Mouse (Mus musculus): Measurements from ENCODE around the gene Ugt1a1. TPM values are rescaled to one million over a fixed set of nuclear protein-coding genes. Genes with fewer than 3 reads are reported as not detected.

Ugt1a1 gene
- not detected in 2 replicates for polyA plus RNA-seq (2012)

GRCm38 (mm10) chr1:88211812-88212211 is at the start of gene Ugt1a1:
Gene Ugt1a1 (plus strand): TSS chr1:88211959.

GRCm38 (mm10) chr1:88165711-88166110 is 46.0 kb upstream of the Ugt1a1 start, which contains the start of gene Ugt1a5:
Gene Ugt1a5 (plus strand): TSS chr1:88166012.

DNA sequence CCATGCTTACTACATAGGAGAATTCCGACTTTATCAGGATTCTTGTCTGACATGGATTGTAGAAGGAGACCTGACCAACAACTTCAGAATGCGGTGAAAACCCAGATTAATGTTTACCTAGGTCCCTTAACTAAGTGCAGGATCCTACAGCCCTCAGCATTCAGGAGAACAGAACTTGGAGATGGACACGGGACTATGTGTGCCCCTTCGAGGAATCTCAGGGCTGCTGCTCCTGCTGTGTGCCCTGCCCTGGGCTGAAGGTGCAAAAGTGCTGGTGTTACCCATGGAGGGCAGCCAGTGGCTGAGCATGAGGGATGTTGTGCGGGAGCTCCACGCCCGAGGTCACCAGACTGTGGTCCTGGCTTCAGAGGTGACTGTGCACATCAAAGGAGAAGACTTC is 11.3 kb upstream of the Ugt1a1 start, which contains the start of gene Ugt1a2:
Gene Ugt1a2, plus strand, starts transcription at position 146 of the 400 bp plus-strand sequence.

GRCm38 (mm10) chr1:88205294-88205922 is 6.4 kb upstream of the Ugt1a1 start, which contains the start of gene Dnajb3:
Gene Dnajb3 (minus strand): TSS chr1:88205782.

DNA sequence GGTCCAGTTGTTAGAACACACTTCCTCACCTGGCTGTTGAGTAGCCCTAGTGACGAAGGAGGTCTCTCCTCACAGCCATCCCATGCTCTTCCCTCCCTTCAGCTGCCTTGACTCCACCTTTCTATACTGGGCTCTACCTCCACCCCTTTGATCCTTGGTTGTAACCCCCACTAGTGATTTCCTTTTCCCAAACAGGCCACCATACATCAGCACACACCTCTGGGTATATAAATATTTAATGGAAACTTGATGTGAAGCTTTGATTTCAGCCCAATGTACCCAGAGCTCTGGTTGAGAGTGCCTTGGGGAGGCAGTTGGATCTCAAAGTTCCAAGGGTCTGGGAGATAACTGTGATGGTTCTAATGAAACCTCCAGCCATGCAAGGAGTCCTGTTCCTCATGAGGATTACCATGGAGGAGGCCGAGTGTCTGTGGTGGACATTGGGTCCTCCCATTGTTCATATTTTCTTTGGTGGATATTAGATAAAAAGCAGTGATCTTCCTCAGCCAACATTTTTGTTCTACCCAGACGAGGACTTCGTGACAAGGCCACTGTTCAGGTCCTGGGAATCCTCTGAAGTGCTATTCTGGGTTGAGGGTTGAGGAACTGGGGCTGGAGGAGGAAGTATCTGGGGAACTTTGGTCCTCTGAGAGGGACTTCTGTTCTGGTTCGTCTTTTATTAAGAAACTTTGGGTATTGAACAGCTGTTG is 15.1 kb downstream of the Ugt1a1 start, which contains the start of gene Mroh2a:
Gene Mroh2a, plus strand, starts transcription at position 317 of the 710 bp plus-strand sequence.

Other genes with a start within 250 kb of the Ugt1a1 start
- gene Usp40, start 203.4 kb upstream of the Ugt1a1 start, polyA plus RNA-seq (2012) = 0.50 and 0.74 TPM in 2 replicates
- gene Ugt1a10, start 156.6 kb upstream of the Ugt1a1 start, polyA plus RNA-seq (2012) = 0.10 TPM in 1 of 2 replicates, not detected in the other
- not detected in 2 replicates for gene Ugt1a9, start 141.2 kb upstream of the Ugt1a1 start, polyA plus RNA-seq (2012)
- not detected in 2 replicates for gene Ugt1a8, start 124.1 kb upstream of the Ugt1a1 start, polyA plus RNA-seq (2012)
- gene Ugt1a7c, start 116.9 kb upstream of the Ugt1a1 start, polyA plus RNA-seq (2012) = 3.4 and 6.4 TPM in 2 replicates
- not detected in 2 replicates for gene Ugt1a6b, start 108.7 kb upstream of the Ugt1a1 start, polyA plus RNA-seq (2012)
- gene Ugt1a6a, start 77.2 kb upstream of the Ugt1a1 start, polyA plus RNA-seq (2012) = 0.02 and 0.13 TPM in 2 replicates
- gene Ugt1a5, start 45.9 kb upstream of the Ugt1a1 start, polyA plus RNA-seq (2012) = not detected in 2 replicates
- not detected in 2 replicates for gene Ugt1a2, start 11.4 kb upstream of the Ugt1a1 start, polyA plus RNA-seq (2012)
- gene Dnajb3, start 6.2 kb upstream of the Ugt1a1 start, polyA plus RNA-seq (2012) = 1.3 and 2.8 TPM in 2 replicates
- 0.02 TPM in 2 replicates for gene Mroh2a, start 15.0 kb downstream of the Ugt1a1 start, polyA plus RNA-seq (2012)
- 26.4 and 33.5 TPM in 2 replicates for gene Hjurp, start 65.7 kb downstream of the Ugt1a1 start, polyA plus RNA-seq (2012)
- not detected in 2 replicates for gene Trpm8, start 65.7 kb downstream of the Ugt1a1 start, polyA plus RNA-seq (2012)
- not detected in 2 replicates for gene Spp2, start 195.0 kb downstream of the Ugt1a1 start, polyA plus RNA-seq (2012)

Data from megakaryocyte-erythroid progenitor cell, adult 5 weeks (primary cell).